Comparison of ENCODE assay signal across 25 mouse cellular contexts in the genomic region with DNA sequence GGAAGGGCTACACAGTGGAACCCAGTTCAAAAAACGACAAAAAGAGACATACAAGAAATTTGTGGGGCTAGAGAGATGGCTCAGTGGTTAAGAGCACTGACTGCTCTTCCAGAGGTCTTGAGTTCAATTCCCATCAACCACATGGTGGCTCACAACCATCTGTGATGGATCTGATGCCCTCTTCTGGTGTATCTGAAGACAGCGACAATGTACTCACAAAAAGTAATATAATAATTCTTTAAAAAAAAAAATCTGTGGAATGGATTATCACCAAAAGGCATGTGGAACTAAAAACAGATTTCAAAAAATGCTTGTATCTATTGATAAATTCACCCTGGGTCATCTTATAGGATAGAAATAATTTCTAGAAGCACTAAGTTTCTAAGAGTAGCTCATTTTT. TPM values are rescaled to one million over a fixed set of nuclear protein-coding genes. Genes with fewer than 3 reads are reported as not detected.
DNase-seq lines count a peak whose midpoint lies in the region; ATAC-seq and TF ChIP-seq lines count a peak whose summit lies in the region.
"Had no signal": no experiment of that assay in that cellular context is flagged by ENCODE, and none has a peak within 500 bp of the region (broad histone marks: within the 10 kb centered on the region; RNA-seq: fewer than 3 reads in every experiment).

No protein-coding gene starts in this region.

- POLR2A ChIA-PET in Patski (lab: Charles Lee) = interaction anchor here (0.7 kb wide), 2 partner anchors 35 to 153 kb away, joined by 3 read pairs; no protein-coding TSS in a partner anchor

- DNase-seq in kidney, postnatal 0 days (ENCODE audit: low spot score) = no peak
- DNase-seq in lung, postnatal 0 days (ENCODE audit: low spot score) = no peak
- DNase-seq in lung, adult 2 months = no peak
- DNase-seq in B cell, adult 2 months = peak; percentile 14 to 16
- no peak for DNase-seq in Patski (ENCODE audit: low read depth, low spot score)
- no peak for DNase-seq in cerebellum, adult 2 months
- no peak for DNase-seq in embryo, embryonic 11 days
- DNase-seq: adrenal gland, adult 2 months; cerebellum, adult 9-11 months; forebrain, postnatal 0 days; gastrocnemius, postnatal 10 days; kidney, adult 18-20 months; kidney, postnatal 4 days; lung, embryonic 14.5 days; right cerebral cortex, postnatal 4 days had no signal

- H3K9ac ChIP-seq in kidney, postnatal 0 days (ENCODE audit: low read depth, low read length) = no peak overlapping the region
- H3K9ac ChIP-seq in kidney, embryonic 14.5 days (ENCODE audit: low read depth, low read length) = no peak overlapping the region
- H3K9ac ChIP-seq in lung, postnatal 0 days (replicated peaks; ENCODE audit: low read depth) = no peak overlapping the region
- H3K9ac ChIP-seq: forebrain, postnatal 0 days; heart, embryonic 15.5 days; hindbrain, embryonic 12.5 days; limb, embryonic 12.5 days; lung, embryonic 14.5 days; midbrain, embryonic 13.5 days; neural tube, embryonic 13.5 days had no signal

- no peak for TF ChIP-seq EP300 in lung, postnatal 0 days (IDR thresholded peaks at IDR 0.05)

- no peak for ATAC-seq in kidney, postnatal 0 days (replicated peaks; ENCODE audit: low FRiP score, low read depth)
- no peak for ATAC-seq in kidney, embryonic 14.5 days (ENCODE audit: low FRiP score, low TSS enrichment)
- ATAC-seq in lung, postnatal 0 days = no peak
- no peak for ATAC-seq in Patski
- ATAC-seq: activated CD4-positive, CD25-positive, alpha-beta regulatory T cell, adult 4 months; forebrain, postnatal 0 days; midbrain, embryonic 13.5 days had no signal

- no peak for TF ChIP-seq POLR2A in lung, adult 2 months (IDR thresholded peaks at IDR 0.05; ENCODE audit: borderline replicate concordance, extremely low read depth, low read depth, low read length)
- TF ChIP-seq POLR2A in cerebellum, adult 2 months (IDR thresholded peaks at IDR 0.05; ENCODE audit: borderline replicate concordance, insufficient read depth, low read length) = no peak

- no peak overlapping the region for H3K27ac ChIP-seq in kidney, postnatal 0 days
- no peak overlapping the region for H3K27ac ChIP-seq in kidney, embryonic 14.5 days (ENCODE audit: low read depth, low read length)
- no peak overlapping the region for H3K27ac ChIP-seq in lung, postnatal 0 days (ENCODE audit: low read length)
- no peak overlapping the region for H3K27ac ChIP-seq in cerebellum, adult 2 months (ENCODE audit: insufficient read depth, low read length)
- H3K27ac ChIP-seq: heart, embryonic 10.5 days; heart, embryonic 15.5 days; hindbrain, embryonic 12.5 days; limb, embryonic 12.5 days; midbrain, embryonic 13.5 days; neural tube, embryonic 13.5 days had no signal

- 71% methylated on average over 2 of the region's 2 CpGs for WGBS in kidney, postnatal 0 days
- WGBS in kidney, embryonic 14.5 days = 81% methylated on average over 2 of the region's 2 CpGs
- 71% methylated on average over 2 of the region's 2 CpGs for WGBS in lung, postnatal 0 days
- WGBS in lung, adult 2 months = 76% methylated on average over 2 of the region's 2 CpGs
- 75% methylated on average over 2 of the region's 2 CpGs for WGBS in cerebellum, adult 2 months

- peak; percentile 26; the same call in 1 of the 2 replicates for TF ChIP-seq CTCF in kidney, postnatal 0 days (IDR thresholded peaks at IDR 0.05; ENCODE audit: low read depth)
- peak; percentile 36 for TF ChIP-seq CTCF in lung, postnatal 0 days (IDR thresholded peaks at IDR 0.05)
- TF ChIP-seq CTCF in lung, adult 2 months (IDR thresholded peaks at IDR 0.05; ENCODE audit: insufficient read depth, low read length) = no peak
- TF ChIP-seq CTCF in Patski (IDR thresholded peaks at IDR 0.05) = peak; percentile 45
- TF ChIP-seq CTCF in cerebellum, adult 2 months (IDR thresholded peaks at IDR 0.05; ENCODE audit: borderline replicate concordance, insufficient read depth, low read depth, low read length) = no peak

- CTCF ChIA-PET in Patski (lab: Charles Lee) = interaction anchor here (5.0 kb wide), 1 partner anchor 15 kb away, joined by 38 read pairs; no protein-coding TSS in a partner anchor

- H3K9me3 ChIP-seq in kidney, postnatal 0 days (replicated peaks; ENCODE audit: low read length) = no peaks in the 10 kb centered on the region
- H3K9me3 ChIP-seq in kidney, embryonic 14.5 days (ENCODE audit: control insufficient read depth, low read length) = no peaks in the 10 kb centered on the region
- no peaks in the 10 kb centered on the region for H3K9me3 ChIP-seq in lung, postnatal 0 days (ENCODE audit: low read length)
- H3K9me3 ChIP-seq: heart, embryonic 10.5 days; heart, embryonic 15.5 days; hindbrain, embryonic 12.5 days; limb, embryonic 12.5 days; megakaryocyte, embryonic 14.5 days; midbrain, embryonic 13.5 days; neural tube, embryonic 13.5 days had no signal

- H3K4me2 ChIP-seq in kidney, postnatal 0 days (ENCODE audit: low read length) = no peak overlapping the region
- no peak overlapping the region for H3K4me2 ChIP-seq in kidney, embryonic 14.5 days (replicated peaks; ENCODE audit: low read depth, low read length)
- H3K4me2 ChIP-seq in lung, postnatal 0 days (replicated peaks; ENCODE audit: low read depth, low read length) = no peak overlapping the region
- H3K4me2 ChIP-seq: heart, embryonic 15.5 days; hindbrain, embryonic 12.5 days; limb, embryonic 12.5 days; lung, embryonic 14.5 days; midbrain, embryonic 13.5 days; neural tube, embryonic 13.5 days had no signal

- in situ Hi-C loops in Patski (cut with MboI; ENCODE audit: low pct_unique_long_range_greater_than_20kb) = loop anchor here (5.0 to 25.0 kb wide), 2 partner anchors 141 to 471 kb away; no protein-coding TSS in a partner anchor

- no peaks in the 10 kb centered on the region for H3K4me1 ChIP-seq in kidney, postnatal 0 days (replicated peaks; ENCODE audit: insufficient read depth, low read length)
- H3K4me1 ChIP-seq in kidney, embryonic 14.5 days (ENCODE audit: control insufficient read depth, insufficient read depth, low read length) = no peaks in the 10 kb centered on the region
- H3K4me1 ChIP-seq in lung, postnatal 0 days (ENCODE audit: insufficient read depth, low read depth, low read length) = no peaks in the 10 kb centered on the region
- peaks cover 3% of the 10 kb centered on the region; the same call in 1 of the 2 replicates for H3K4me1 ChIP-seq in lung, adult 2 months (ENCODE audit: control insufficient read depth, insufficient read depth, low read length)
- H3K4me1 ChIP-seq in cerebellum, adult 2 months (ENCODE audit: control insufficient read depth, insufficient read depth, low read length) = 0 out of 2 replicates have a peak, but pooled peaks cover 3% of the 10 kb centered on the region
- H3K4me1 ChIP-seq: heart, embryonic 10.5 days; hindbrain, embryonic 12.5 days; limb, embryonic 12.5 days; neural tube, embryonic 13.5 days had no signal

- H3K4me3 ChIP-seq in kidney, postnatal 0 days (replicated peaks; ENCODE audit: low read depth, low read length) = no peak overlapping the region
- no peak overlapping the region for H3K4me3 ChIP-seq in kidney, embryonic 14.5 days (ENCODE audit: low read length)
- no peak overlapping the region for H3K4me3 ChIP-seq in lung, postnatal 0 days (ENCODE audit: low read depth, low read length)
- H3K4me3 ChIP-seq in lung, adult 2 months (replicated peaks; ENCODE audit: extremely low read depth, low read depth, low read length) = no peak overlapping the region
- H3K4me3 ChIP-seq in cerebellum, adult 2 months (replicated peaks; ENCODE audit: insufficient read depth, low read depth, low read length) = no peak overlapping the region
- H3K4me3 ChIP-seq: erythroblast, embryonic 14.5 days; heart, embryonic 10.5 days; heart, embryonic 15.5 days; hindbrain, embryonic 12.5 days; limb, embryonic 12.5 days; megakaryocyte, embryonic 14.5 days; midbrain, embryonic 13.5 days; neural tube, embryonic 13.5 days had no signal

- no peaks in the 10 kb centered on the region for H3K27me3 ChIP-seq in kidney, postnatal 0 days (ENCODE audit: insufficient read depth, low read length)
- H3K27me3 ChIP-seq in kidney, embryonic 14.5 days (ENCODE audit: control insufficient read depth, insufficient read depth, low read length) = no peaks in the 10 kb centered on the region
- H3K27me3 ChIP-seq in lung, postnatal 0 days (replicated peaks; ENCODE audit: insufficient read depth, low read length) = no peaks in the 10 kb centered on the region
- H3K27me3 ChIP-seq in Patski = no peaks in the 10 kb centered on the region
- no peaks in the 10 kb centered on the region for H3K27me3 ChIP-seq in cerebellum, adult 2 months (ENCODE audit: control insufficient read depth, insufficient read depth, low read length)
- H3K27me3 ChIP-seq: heart, embryonic 15.5 days; hindbrain, embryonic 12.5 days; limb, embryonic 12.5 days; megakaryocyte, embryonic 14.5 days; midbrain, embryonic 13.5 days; neural tube, embryonic 13.5 days had no signal

- H3K36me3 ChIP-seq in kidney, postnatal 0 days (ENCODE audit: insufficient read depth, low read length) = no peaks in the 10 kb centered on the region
- peaks cover 12% of the 10 kb centered on the region; the same call in 1 of the 2 replicates for H3K36me3 ChIP-seq in kidney, embryonic 14.5 days (ENCODE audit: control insufficient read depth, insufficient read depth, low read length)
- H3K36me3 ChIP-seq in lung, postnatal 0 days (ENCODE audit: insufficient read depth, low read length) = no peaks in the 10 kb centered on the region
- H3K36me3 ChIP-seq: midbrain, embryonic 13.5 days had no signal

RNA-seq across cellular contexts. Expression of a gene that starts 10.2 kb away (rescaled TPM):
- polyA plus RNA-seq in kidney, postnatal 0 days (2015; fragmentation: Nextera tagmentation; extraction: Ambion mirVana) = 17.1 and 17.5 TPM in 2 replicates
- polyA plus RNA-seq in kidney, embryonic 14.5 days (2014; fragmentation: Nextera tagmentation; extraction: Ambion mirVana) = 20.3 and 29.9 TPM in 2 replicates
- 11.0 and 12.8 TPM in 2 replicates for polyA plus RNA-seq in lung, postnatal 0 days (2015; fragmentation: Nextera tagmentation; extraction: Ambion mirVana)
- 86.2 and 93.7 TPM in 2 replicates for polyA plus RNA-seq in lung, adult 2 months (2012; rRNA removed)
- 52.2 TPM for polyA plus RNA-seq in Patski (2021)
- 87.7 and 91.0 TPM in 2 replicates for polyA plus RNA-seq in cerebellum, adult 2 months (2012; rRNA removed)

Comparison
In these comparisons a context has a peak if more than half of its experiments do, and no peak if none do; other contexts are left out.
1. CTCF ChIP-seq: peak in kidney, postnatal 0 days (single experiment), lung, postnatal 0 days (single experiment) and Patski (single experiment); none in lung, adult 2 months (single experiment) and cerebellum, adult 2 months (single experiment).
2. DNase-seq: peak in B cell, adult 2 months (2 of 2); none in kidney, postnatal 0 days (single experiment), lung, postnatal 0 days (single experiment), lung, adult 2 months (single experiment), Patski (single experiment), cerebellum, adult 2 months (0 of 2) and embryo, embryonic 11 days (single experiment).